In genomic region chr7:67243121-67243893, GRCm38 (mm10) we compare ENCODE assay signal across 9 mouse cellular contexts. TPM values are rescaled to one million over a fixed set of nuclear protein-coding genes. Genes with fewer than 3 reads are reported as not detected.
DNase-seq lines count a peak whose midpoint lies in the region; ATAC-seq and TF ChIP-seq lines count a peak whose summit lies in the region.
"Had no signal": no experiment of that assay in that cellular context is flagged by ENCODE, and none has a peak within 500 bp of the region (broad histone marks: within the 10 kb centered on the region; RNA-seq: fewer than 3 reads in every experiment).

No protein-coding gene starts in this region.

- H3K9me3 ChIP-seq in heart, embryonic 11.5 days (replicated peaks; ENCODE audit: control insufficient read depth, low read length), result no peaks in the 10 kb centered on the region
- H3K9me3 ChIP-seq: embryonic facial prominence, embryonic 12.5 days had no signal

- H3K4me2 ChIP-seq in heart, embryonic 11.5 days, result no peak overlapping the region
- H3K4me2 ChIP-seq: embryonic facial prominence, embryonic 12.5 days had no signal

- no peak for TF ChIP-seq POLR2A in kidney, adult 2 months (IDR thresholded peaks at IDR 0.05; ENCODE audit: low read depth, low read length)

- WGBS in kidney, adult 2 months, result 37% methylated on average over 2 of the region's 2 CpGs
- 54% methylated on average over 2 of the region's 2 CpGs for WGBS in heart, embryonic 11.5 days (ENCODE audit: insufficient replicate concordance)

- H3K36me3 ChIP-seq in kidney, adult 2 months (ENCODE audit: control insufficient read depth, insufficient read depth, low read length), result peaks cover 2% of the 10 kb centered on the region; the same call in 1 of the 2 replicates
- peaks cover 5% of the 10 kb centered on the region; the same call in 1 of the 2 replicates for H3K36me3 ChIP-seq in heart, embryonic 11.5 days (ENCODE audit: control insufficient read depth, insufficient read depth, low read length)

- H3K9ac ChIP-seq in heart, embryonic 11.5 days (ENCODE audit: low read depth, low read length), result no peak overlapping the region
- H3K9ac ChIP-seq: embryonic facial prominence, embryonic 12.5 days had no signal

- no peak overlapping the region for H3K27ac ChIP-seq in kidney, adult 2 months (ENCODE audit: insufficient read depth, low read depth, low read length)
- H3K27ac ChIP-seq in heart, embryonic 11.5 days (ENCODE audit: low read depth, low read length), result no peak overlapping the region
- H3K27ac ChIP-seq: embryonic facial prominence, embryonic 12.5 days had no signal

- peak; percentile 56 for DNase-seq in kidney, adult 2 months
- DNase-seq in kidney, adult 8-10 months, result no peak
- DNase-seq in NIH3T3 (ENCODE audit: low read depth), result peak; percentile 71
- no peak for DNase-seq in spleen, adult 18-20 months
- DNase-seq in layer of hippocampus, postnatal 25 days (ENCODE audit: extremely low spot score in 1 of 2, low spot score in 1 of 2), result no peak

- peak; percentile 45 for TF ChIP-seq CTCF in kidney, adult 2 months (conservative IDR thresholded peaks at IDR 0.05; ENCODE audit: insufficient read depth, insufficient read length, low read depth, low read length)

- peak; percentile 66 for ATAC-seq in CD4-positive, CD25-positive, alpha-beta regulatory T cell, adult 4 months
- peak; percentile 64; the same call in 1 of the 2 replicates for ATAC-seq in granulocyte monocyte progenitor cell, adult 5-6 weeks (replicated peaks; ENCODE audit: poor library complexity, severe bottlenecking)
- ATAC-seq in heart, embryonic 11.5 days (replicated peaks; ENCODE audit: insufficient number of reproducible peaks, low FRiP score, low TSS enrichment), result no peak

- no peaks in the 10 kb centered on the region for H3K27me3 ChIP-seq in kidney, adult 2 months (replicated peaks; ENCODE audit: control insufficient read depth, insufficient read depth, low read length)
- no peaks in the 10 kb centered on the region for H3K27me3 ChIP-seq in heart, embryonic 11.5 days (ENCODE audit: control insufficient read depth, insufficient read depth, low read length)
- H3K27me3 ChIP-seq: embryonic facial prominence, embryonic 12.5 days had no signal

- H3K4me3 ChIP-seq in kidney, adult 2 months (ENCODE audit: insufficient read depth, low read depth, low read length), result no peak overlapping the region
- no peak overlapping the region for H3K4me3 ChIP-seq in heart, embryonic 11.5 days (ENCODE audit: low read depth, low read length)
- H3K4me3 ChIP-seq: embryonic facial prominence, embryonic 12.5 days had no signal

- H3K4me1 ChIP-seq in kidney, adult 2 months (ENCODE audit: control insufficient read depth, insufficient read depth, low read length), result no peaks in the 10 kb centered on the region
- no peaks in the 10 kb centered on the region; the same call in 1 of the 2 replicates for H3K4me1 ChIP-seq in heart, embryonic 11.5 days (ENCODE audit: control insufficient read depth, insufficient read depth, low read length)
- H3K4me1 ChIP-seq: embryonic facial prominence, embryonic 12.5 days had no signal

RNA-seq across cellular contexts. Expression of gene Lysmd4, which starts 21.0 kb away (rescaled TPM):
- 11.0 and 11.2 TPM in 2 replicates for polyA plus RNA-seq in kidney, adult 2 months (2012; rRNA removed)
- polyA plus RNA-seq in CD4-positive, CD25-positive, alpha-beta regulatory T cell, adult 4 months (2017; shearing (Covaris generic)), result 1 to 10 TPM; 6.1 to 9.1 TPM
- 1.2 and 3.4 TPM in 2 replicates for total RNA-seq in granulocyte monocyte progenitor cell, adult 5-6 weeks (2014; fragmentation: Nextera tagmentation)
- total RNA-seq in granulocyte monocyte progenitor cell, adult 5-6 weeks (2017), result 4.0 and 5.8 TPM in 2 replicates
- 10 to 100 TPM; 32.3 to 37.1 TPM for total RNA-seq in layer of hippocampus, postnatal 25 days (2021)
- polyA plus RNA-seq in heart, embryonic 11.5 days (2014; fragmentation: Nextera tagmentation; extraction: Ambion mirVana), result 7.8 and 11.3 TPM in 2 replicates

Comparison
In these comparisons a context has a peak if more than half of its experiments do, and no peak if none do; other contexts are left out.
1. DNase-seq: peak in kidney, adult 2 months (single experiment) and NIH3T3 (single experiment); none in kidney, adult 8-10 months (0 of 2), spleen, adult 18-20 months (0 of 2) and layer of hippocampus, postnatal 25 days (0 of 2).